Mouse (Mus musculus): Measurements from ENCODE around the gene Osbp2. TPM values are rescaled to one million over a fixed set of nuclear protein-coding genes. Genes with fewer than 3 reads are reported as not detected.

The Osbp2 gene
- polyA plus RNA-seq, 2 experiments from 2014 or later: not detected

GRCm38 (mm10) chr11:3817986-3818758 is 45.5 kb downstream of the Osbp2 start:
- no peak for ATAC-seq

GRCm38 (mm10) chr11:3815951-3816350 is 47.8 kb downstream of the Osbp2 start:
- no peak for ATAC-seq

- ATAC-seq: no peak
Measured at GRCm38 (mm10) chr11:3813340-3813739, 50.4 kb downstream of the Osbp2 start.

GRCm38 (mm10) chr11:3808162-3808561 is 55.5 kb downstream of the Osbp2 start:
- ATAC-seq: no peak

- ATAC-seq: no peak
Measured at GRCm38 (mm10) chr11:3805362-3805761, 58.3 kb downstream of the Osbp2 start.

- no peak for ATAC-seq
Measured at GRCm38 (mm10) chr11:3804639-3805038, 59.1 kb downstream of the Osbp2 start.

DNA sequence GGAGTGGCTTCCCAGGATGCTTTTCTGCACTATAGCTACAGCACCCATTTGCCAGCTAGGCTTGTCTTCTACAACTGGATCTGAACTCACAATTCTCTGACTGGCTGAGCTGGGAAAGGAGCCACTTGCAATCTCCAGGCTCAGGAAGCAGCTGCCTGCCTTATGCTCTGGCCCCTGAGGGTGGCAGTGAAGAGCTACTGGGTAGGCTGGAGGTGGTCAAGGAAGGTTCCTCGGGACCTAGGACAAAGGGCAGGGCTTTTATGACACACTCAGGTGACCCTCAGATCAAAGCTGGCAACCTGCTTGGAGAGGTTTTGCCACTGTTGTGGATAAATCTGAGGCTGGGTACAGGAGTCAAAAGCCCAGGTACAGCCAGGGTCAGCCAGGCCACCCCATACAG is 61.6 kb downstream of the Osbp2 start:
- ATAC-seq: no peak

DNA sequence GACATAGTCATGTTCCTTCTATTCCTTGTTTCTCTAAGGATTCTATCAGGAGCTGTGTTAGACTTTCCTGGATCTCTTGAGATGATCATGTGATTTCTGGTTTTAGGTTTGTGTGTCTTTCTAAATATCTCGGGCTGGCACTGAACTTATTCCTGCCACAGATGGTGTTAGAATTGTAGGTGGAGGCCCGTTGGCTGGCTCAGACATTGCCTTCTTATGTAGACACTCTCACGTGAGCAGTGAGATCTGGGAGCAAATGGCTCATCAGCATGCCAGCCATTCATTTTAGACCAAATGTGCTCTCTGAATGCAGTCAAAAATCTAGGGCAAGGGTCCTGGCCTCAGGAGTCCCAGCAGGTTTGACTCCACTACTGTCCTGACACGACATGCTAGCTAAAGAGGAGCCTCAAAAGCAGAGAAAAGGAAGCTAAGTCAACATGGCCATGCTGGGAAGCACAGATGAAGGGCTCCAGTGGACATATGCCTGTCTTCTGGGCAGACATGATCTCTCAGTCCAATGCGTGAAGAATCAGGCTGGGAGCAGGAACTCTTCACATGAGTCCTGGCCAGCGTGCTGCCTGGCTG is 66.0 kb downstream of the Osbp2 start:
- no peak for ATAC-seq

DNA sequence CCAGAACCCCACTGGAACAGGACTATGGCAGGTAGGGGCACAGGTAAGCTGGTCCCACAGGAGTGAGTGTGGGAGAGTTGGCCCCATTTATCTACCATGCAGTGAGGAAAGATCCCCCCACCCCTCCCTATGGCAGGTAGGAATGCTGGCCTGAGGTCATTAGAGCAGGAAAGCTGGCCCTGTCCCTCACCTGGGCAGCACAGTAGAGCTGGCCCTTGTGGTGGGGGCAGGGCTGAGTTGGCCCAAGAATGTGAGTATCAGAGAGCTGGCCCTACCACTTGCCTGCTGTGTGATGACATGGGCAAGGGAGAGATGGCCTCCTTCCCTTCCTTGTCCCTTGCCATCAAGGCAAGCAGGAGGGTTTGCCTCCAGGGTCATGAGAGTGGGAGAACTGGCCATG is 73.0 kb downstream of the Osbp2 start:
- no peak for ATAC-seq

DNA sequence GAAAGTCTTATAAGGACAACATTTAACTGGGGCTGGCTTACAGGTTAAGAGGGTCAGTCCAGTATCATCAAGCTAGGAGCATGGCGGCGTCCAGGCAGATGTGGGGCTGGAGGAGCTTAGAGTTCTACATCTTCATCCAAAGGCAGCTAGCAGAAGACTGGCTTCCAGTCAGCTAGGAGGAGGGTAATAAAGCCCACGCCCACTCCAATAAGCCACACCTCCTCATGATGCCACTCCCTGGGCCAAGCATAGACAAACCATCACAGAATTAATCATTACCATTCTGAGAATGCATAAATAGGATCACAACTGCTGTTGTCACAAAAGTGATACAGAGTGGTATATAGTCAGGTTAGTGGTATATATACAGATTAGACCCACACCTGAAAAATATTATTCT is 73.8 kb downstream of the Osbp2 start:
- ATAC-seq: no peak

GRCm38 (mm10) chr11:3786564-3786963 is 77.1 kb downstream of the Osbp2 start:
- no peak for ATAC-seq

DNA sequence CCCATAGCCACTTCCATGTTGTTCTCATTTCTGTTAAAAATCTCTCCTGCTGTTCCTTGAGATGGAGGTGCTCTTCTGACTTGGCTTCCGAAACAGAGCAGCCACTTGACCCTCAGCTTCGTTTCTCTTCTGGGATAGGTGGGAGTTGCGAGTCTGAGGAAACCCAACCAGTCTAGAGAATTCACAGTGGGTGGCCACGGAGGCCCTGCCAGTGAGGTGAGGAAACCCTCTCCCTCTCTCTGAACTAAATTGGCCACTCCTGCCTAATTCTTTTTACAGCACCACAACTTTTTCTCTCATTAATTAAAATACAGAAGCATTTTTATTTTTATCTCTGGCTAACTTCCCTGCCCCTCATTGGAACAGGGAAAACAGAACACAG is 88.4 kb downstream of the Osbp2 start:
- ATAC-seq: no peak

- ATAC-seq: no peak
Measured at GRCm38 (mm10) chr11:3774463-3775262, 89.0 kb downstream of the Osbp2 start.

- ATAC-seq: no peak
Measured at GRCm38 (mm10) chr11:3773782-3774462, 89.8 kb downstream of the Osbp2 start.

DNA sequence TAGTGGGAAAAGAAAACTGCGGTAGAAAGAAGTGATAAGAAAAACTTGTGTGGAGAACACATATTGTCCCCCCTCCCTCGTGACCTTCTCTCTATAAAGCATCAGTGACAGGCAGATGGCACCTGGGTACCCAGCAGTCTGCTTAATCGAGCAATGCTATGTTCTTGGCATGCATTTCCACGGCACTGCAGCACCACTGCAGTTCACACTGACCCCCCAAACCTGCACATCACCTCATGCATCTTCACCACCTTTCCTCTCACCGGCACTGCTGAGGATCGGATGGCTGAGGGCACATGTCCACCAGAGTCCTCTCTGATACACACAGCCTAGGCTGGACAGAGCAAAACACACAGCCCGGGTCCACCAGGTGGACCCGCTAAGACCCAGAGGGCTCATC is 90.6 kb downstream of the Osbp2 start:
- ATAC-seq: no peak

- ATAC-seq: no peak
Measured at GRCm38 (mm10) chr11:3771348-3771747, 92.4 kb downstream of the Osbp2 start.

GRCm38 (mm10) chr11:3767830-3768229 is 95.9 kb downstream of the Osbp2 start:
- ATAC-seq: no peak

- ATAC-seq: no peak
Measured at GRCm38 (mm10) chr11:3766964-3767363, 96.7 kb downstream of the Osbp2 start.

GRCm38 (mm10) chr11:3764352-3764751 is 99.4 kb downstream of the Osbp2 start:
- no peak for ATAC-seq

DNA sequence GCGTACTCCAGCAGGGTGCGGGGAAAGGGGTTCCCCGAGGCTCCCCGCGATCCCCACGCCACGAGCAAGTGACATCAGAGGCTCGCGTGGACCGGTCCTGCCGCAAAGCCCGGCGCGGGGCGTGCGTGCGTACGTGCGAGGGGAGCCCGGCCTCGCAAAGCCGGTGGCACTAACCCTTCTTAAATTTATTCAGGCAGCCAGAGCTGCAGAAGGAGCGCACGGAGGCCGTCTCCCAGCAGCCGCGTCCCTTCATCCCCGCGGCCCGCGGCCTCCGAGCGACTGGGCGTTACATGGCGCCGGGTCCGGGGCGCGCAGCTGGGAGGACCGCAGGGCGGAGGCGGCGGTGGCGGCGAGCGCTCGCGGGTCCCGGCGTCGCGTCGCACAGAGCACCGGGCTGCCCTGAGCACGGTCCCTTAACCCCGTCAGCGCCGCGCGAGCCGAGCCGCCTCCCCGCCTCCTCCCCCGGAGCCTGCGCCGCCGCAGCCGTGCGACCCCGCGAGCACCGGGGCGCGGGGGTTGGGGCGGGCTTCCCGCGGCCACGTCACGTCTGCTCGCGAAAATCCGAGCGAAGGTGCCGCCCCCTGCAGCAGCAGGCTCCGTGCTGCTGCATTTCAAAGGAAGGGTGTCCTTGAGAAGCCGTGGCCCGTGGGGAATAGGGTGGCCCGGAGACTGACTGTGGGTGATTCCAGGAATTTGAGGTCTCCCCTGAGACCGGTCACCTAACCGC is 101.8 kb downstream of the Osbp2 start:
- no peak for ATAC-seq

DNA sequence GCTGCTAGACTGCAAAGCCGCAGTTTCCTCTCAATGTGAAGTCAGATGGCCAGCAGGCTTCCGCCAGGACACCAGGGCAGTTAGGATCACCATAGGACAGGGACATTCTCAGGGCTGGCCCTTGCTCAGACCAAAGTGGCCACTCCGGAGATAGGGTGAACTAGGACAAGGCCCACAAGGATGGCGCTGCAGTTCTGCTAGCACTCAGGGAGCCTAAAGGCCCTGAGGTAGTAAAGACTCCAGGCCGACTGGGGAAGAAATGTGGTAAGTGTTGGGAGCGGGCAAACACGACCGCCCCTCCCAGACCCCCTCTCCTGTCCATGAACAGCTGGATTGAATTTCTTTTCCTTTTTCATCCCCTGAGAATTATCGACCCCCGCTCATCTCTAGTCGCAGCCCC is 102.4 kb downstream of the Osbp2 start:
- ATAC-seq: no peak

DNA sequence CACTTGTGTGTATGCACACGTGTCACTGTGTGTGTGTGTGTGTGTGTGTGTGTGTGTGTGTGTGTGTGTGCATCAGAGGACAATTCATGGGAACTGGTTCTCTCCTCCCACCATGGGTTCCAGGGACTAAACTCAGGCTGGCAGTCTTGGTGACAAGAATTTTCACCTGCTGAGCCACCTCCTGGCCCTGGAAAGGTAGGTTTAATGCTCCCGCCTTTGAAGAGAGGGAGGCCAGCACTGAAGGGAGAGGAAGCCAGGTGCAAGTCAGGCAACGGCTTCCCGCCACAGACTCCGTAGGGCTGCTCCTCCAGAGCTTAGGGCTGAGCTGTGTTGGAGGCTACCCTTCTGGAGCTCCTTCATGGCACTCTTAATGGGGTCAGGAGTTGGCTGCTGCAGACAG is 104.3 kb downstream of the Osbp2 start:
- no peak for ATAC-seq

Measured in CD4-positive, CD25-positive, alpha-beta regulatory T cell, adult 4 months (primary cell).